Mouse (Mus musculus) liver, postnatal 0 days (tissue): ENCODE results near the gene Blcap. TPM values are rescaled to one million over a fixed set of nuclear protein-coding genes. Genes with fewer than 3 reads are reported as not detected.

Experiments
- ATAC-seq: fragments of 200-750 bp; cut with Nextera tagmentation; 2 replicates; pipeline ENCODE4 v1.8.0; 2017; ENCODE audit warnings: mild to moderate bottlenecking, moderate library complexity
- DNase-seq: peaks from one replicate; pipeline ENCODE4 v3.0.0-alpha.2; 2016
- H3K27ac ChIP-seq: fragments of 300-500 bp; sonication (generic); 2 replicates; pipeline ENCODE4 v1.5.1; 2014; ENCODE audit warnings: antibody characterized with exemption, moderate library complexity, mild to moderate bottlenecking, low read depth
- H3K27me3 ChIP-seq: fragments of 300-500 bp; sonication (generic); 2 replicates; pipeline ENCODE4 v1.6.1; 2014; ENCODE audit warnings: low read length, control low read depth, mixed read lengths; ENCODE audit not compliant: insufficient read depth
- H3K36me3 ChIP-seq: fragments of 300-500 bp; sonication (generic); replicated peaks from 2 replicates; pipeline ENCODE4 v1.6.1; 2014; ENCODE audit warnings: mild to moderate bottlenecking, control low read depth, low read length, moderate library complexity, mixed read lengths; ENCODE audit not compliant: insufficient read depth
- H3K4me1 ChIP-seq: fragments of 300-500 bp; sonication (generic); 2 replicates; pipeline ENCODE4 v1.6.1; 2014; ENCODE audit warnings: antibody characterized with exemption, mild to moderate bottlenecking, control low read depth; ENCODE audit not compliant: insufficient read depth
- H3K4me2 ChIP-seq: fragments of 300-500 bp; sonication (generic); 2 replicates; pipeline ENCODE4 v1.6.1; 2014; ENCODE audit warnings: low read depth, mild to moderate bottlenecking, low read length, moderate library complexity, mixed read lengths
- H3K4me3 ChIP-seq: fragments of 300-500 bp; sonication (generic); 2 replicates; pipeline ENCODE4 v1.5.1; 2014; ENCODE audit warnings: low read depth, low read length
- H3K9ac ChIP-seq: fragments of 300-500 bp; sonication (generic); replicated peaks from 2 replicates; pipeline ENCODE4 v1.6.1; 2014; ENCODE audit warnings: mild to moderate bottlenecking, moderate library complexity
- H3K9me3 ChIP-seq: fragments of 300-500 bp; sonication (generic); 2 replicates; pipeline ENCODE4 v1.6.1; 2016; ENCODE audit warnings: mild to moderate bottlenecking, control low read depth, low read length, mixed read lengths
- CTCF ChIP-seq: sonication (generic); IDR thresholded peaks from 2 replicates; pipeline ENCODE4 v1.5.1; 2016; ENCODE audit warnings: antibody characterized with exemption, low read depth
- EP300 ChIP-seq: IDR thresholded peaks from 2 replicates; pipeline ENCODE4 v1.6.1; 2016; ENCODE audit warnings: antibody characterized with exemption, low read depth, mild to moderate bottlenecking
- WGBS: fragments of 180-500 bp; shearing (Covaris S2); extraction: QIAGEN DNeasy Blood & Tissue Kit; methylation state at CpG from one replicate; pipeline ENCODE4 v1.1.7; 2014; ENCODE audit not compliant: insufficient replicate concordance; 5-methylcytosine and 5-hydroxymethylcytosine counted together
- polyA plus RNA-seq: library from polyadenylated mRNA; unstranded; fragments of >200 nt; fragmentation: Nextera tagmentation; extraction: Ambion mirVana; gene quantifications from 2 replicates; pipeline ENCODE4 v1.2.1, GENCODE M21; 2015

The Blcap gene
- polyA plus RNA-seq, 1 experiment from 2014 or later: 13.3 TPM

- WGBS: 80% methylated on average over 8 of the region's 8 CpGs
- H3K4me1 ChIP-seq: peaks cover 11% of the 10 kb centered on the region
- H3K4me2 ChIP-seq: no peak overlapping the region
- DNase-seq (no peak), ATAC-seq (no peak)
- H3K27ac ChIP-seq: no peak overlapping the region
- H3K4me3 ChIP-seq: no peak overlapping the region
- H3K36me3 ChIP-seq: 0 out of 2 replicates have a peak, but pooled peaks cover 4% of the 10 kb centered on the region
- no peaks in the 10 kb centered on the region for H3K9me3 ChIP-seq
- TF ChIP-seq CTCF: no peak
- H3K9ac ChIP-seq: no peak overlapping the region
- no peaks in the 10 kb centered on the region for H3K27me3 ChIP-seq
Observed at GRCm38 (mm10) chr2:157541631-157542030, 29.4 kb downstream of the Blcap start.

- peaks cover 17% of the 10 kb centered on the region for H3K4me1 ChIP-seq
- no peak overlapping the region for H3K4me2 ChIP-seq
- ATAC-seq: no peak
- H3K36me3 ChIP-seq: 0 out of 2 replicates have a peak, but pooled peaks cover 4% of the 10 kb centered on the region
- no peaks in the 10 kb centered on the region for H3K9me3 ChIP-seq
- no peak for TF ChIP-seq CTCF
- no peak for TF ChIP-seq EP300
- H3K27ac ChIP-seq: no peak overlapping the region
- no peaks in the 10 kb centered on the region for H3K27me3 ChIP-seq
- no peak overlapping the region for H3K4me3 ChIP-seq
- 59% methylated on average over 9 of the region's 9 CpGs for WGBS
- DNase-seq: no peak
- no peak overlapping the region for H3K9ac ChIP-seq
Observed at GRCm38 (mm10) chr2:157540953-157541569, 30.0 kb downstream of the Blcap start.

- Histone ChIP-seq H3K9me3 (no peaks in the 10 kb centered on the region), H3K27ac (no peak overlapping the region), H3K36me3 (0 out of 2 replicates have a peak, but pooled peaks cover 4% of the 10 kb centered on the region), H3K4me2 (no peak overlapping the region), H3K4me1 (peaks cover 19% of the 10 kb centered on the region), H3K9ac (no peak overlapping the region), H3K4me3 (no peak overlapping the region), H3K27me3 (no peaks in the 10 kb centered on the region)
- DNase-seq (no peak), ATAC-seq (peak; percentile 11; the same call in 1 of the 2 replicates)
- 65% methylated on average over 24 of the region's 24 CpGs for WGBS
- no peak for TF ChIP-seq EP300
- no peak for TF ChIP-seq CTCF
Observed at GRCm38 (mm10) chr2:157540073-157540952, 30.8 kb downstream of the Blcap start.

- no peaks in the 10 kb centered on the region for H3K36me3 ChIP-seq
- TF ChIP-seq EP300 (no peak), CTCF (no peak)
- no peak overlapping the region for H3K4me2 ChIP-seq
- no peak overlapping the region for H3K27ac ChIP-seq
- WGBS: 50% methylated on average over 7 of the region's 7 CpGs
- no peaks in the 10 kb centered on the region for H3K9me3 ChIP-seq
- H3K4me1 ChIP-seq: peaks cover 18% of the 10 kb centered on the region
- H3K9ac ChIP-seq: no peak overlapping the region
- H3K4me3 ChIP-seq: no peak overlapping the region
- H3K27me3 ChIP-seq: no peaks in the 10 kb centered on the region
- ATAC-seq (no peak), DNase-seq (no peak)
Observed at GRCm38 (mm10) chr2:157537118-157537517, 34.0 kb downstream of the Blcap start.

- DNase-seq (peak; percentile 52), ATAC-seq (peak; percentile 82)
- Histone ChIP-seq H3K27ac (0 out of 2 replicates have a peak overlapping the region, but pooled peaks have one; percentile 18), H3K4me3 (no peak overlapping the region), H3K27me3 (no peaks in the 10 kb centered on the region), H3K36me3 (no peaks in the 10 kb centered on the region), H3K9me3 (no peaks in the 10 kb centered on the region), H3K9ac (no peak overlapping the region), H3K4me2 (no peak overlapping the region), H3K4me1 (peaks cover 17% of the 10 kb centered on the region)
- WGBS: 46% methylated on average over 7 of the region's 7 CpGs
- TF ChIP-seq CTCF (no peak), EP300 (no peak)
Observed at GRCm38 (mm10) chr2:157536476-157537081, 34.5 kb downstream of the Blcap start.

GRCm38 (mm10) chr2:157534163-157534562, 36.9 kb downstream of the Blcap start:
- Histone ChIP-seq H3K4me1 (peaks cover 10% of the 10 kb centered on the region; the same call in 1 of the 2 replicates), H3K27ac (no peak overlapping the region), H3K4me2 (no peak overlapping the region), H3K9ac (no peak overlapping the region), H3K4me3 (no peak overlapping the region), H3K36me3 (no peaks in the 10 kb centered on the region), H3K9me3 (no peaks in the 10 kb centered on the region), H3K27me3 (no peaks in the 10 kb centered on the region)
- 68% methylated on average over 4 of the region's 4 CpGs for WGBS
- TF ChIP-seq EP300 (no peak), CTCF (no peak)
- DNase-seq (no peak), ATAC-seq (no peak)
